Mouse (Mus musculus) heart, embryonic 10.5 days (tissue): ENCODE measurements around the gene Rhbg. TPM values are rescaled to one million over a fixed set of nuclear protein-coding genes. Genes with fewer than 3 reads are reported as not detected.

Source experiments
- DNase-seq: peaks from one replicate; pipeline ENCODE4 v3.0.0-alpha.2; 2017; ENCODE audit warnings: low spot score
- H3K27ac ChIP-seq: fragments of 300-500 bp; sonication (generic); 2 replicates; pipeline ENCODE4 v1.5.1; 2016; ENCODE audit warnings: mild to moderate bottlenecking
- H3K27me3 ChIP-seq: fragments of 300-500 bp; sonication (generic); 2 replicates; pipeline ENCODE4 v1.6.1; 2016; ENCODE audit warnings: mild to moderate bottlenecking; ENCODE audit not compliant: poor library complexity, insufficient read depth, severe bottlenecking
- H3K36me3 ChIP-seq: fragments of 300-500 bp; sonication (generic); 2 replicates; pipeline ENCODE4 v1.6.1; 2016; ENCODE audit warnings: mild to moderate bottlenecking, moderate library complexity
- H3K4me1 ChIP-seq: fragments of 300-500 bp; sonication (generic); 2 replicates; pipeline ENCODE4 v1.6.1; 2016; ENCODE audit warnings: mild to moderate bottlenecking
- H3K4me3 ChIP-seq: fragments of 300-500 bp; sonication (generic); 2 replicates; pipeline ENCODE4 v1.5.1; 2016; ENCODE audit warnings: mild to moderate bottlenecking, moderate library complexity
- H3K9me3 ChIP-seq: fragments of 300-500 bp; sonication (generic); 2 replicates; pipeline ENCODE4 v1.6.1; 2016; ENCODE audit warnings: mild to moderate bottlenecking, moderate library complexity
- WGBS: fragments of 180-500 bp; shearing (Covaris S2); methylation state at CpG from one replicate; pipeline ENCODE4 v1.1.7; 2016; 5-methylcytosine and 5-hydroxymethylcytosine counted together
- microRNA-seq: library from miRNA; unstranded; fragments of <30 nt; microRNA quantifications from one replicate; pipeline ENCODE4, GENCODE M21; 2017
- polyA plus RNA-seq: library from polyadenylated mRNA; unstranded; fragments of >200 nt; fragmentation: Nextera tagmentation; extraction: Ambion mirVana; gene quantifications from 2 replicates; pipeline ENCODE4 v1.2.1, GENCODE M21; 2016

Gene Rhbg
- polyA plus RNA-seq, 1 experiment from 2014 or later, result 8.2 TPM

- no peak for DNase-seq
- no peaks in the 10 kb centered on the region for H3K36me3 ChIP-seq
- H3K4me1 ChIP-seq, result peaks cover 9% of the 10 kb centered on the region
- peaks cover 100% of the 10 kb centered on the region for H3K27me3 ChIP-seq
- no peak overlapping the region for H3K27ac ChIP-seq
- 48% methylated on average over 2 of the region's 2 CpGs for WGBS
- H3K4me3 ChIP-seq, result no peak overlapping the region
- H3K9me3 ChIP-seq, result no peaks in the 10 kb centered on the region
Measured at GRCm38 (mm10) chr3:88199541-88200110, 54.9 kb downstream of the Rhbg start.

- Histone ChIP-seq H3K4me3 (no peak overlapping the region), H3K27ac (no peak overlapping the region), H3K9me3 (no peaks in the 10 kb centered on the region), H3K4me1 (peaks cover 9% of the 10 kb centered on the region), H3K36me3 (no peaks in the 10 kb centered on the region), H3K27me3 (peaks cover 100% of the 10 kb centered on the region)
- 3% methylated on average over 9 of the region's 9 CpGs for WGBS
- DNase-seq, result no peak
Measured at GRCm38 (mm10) chr3:88198505-88199020, 55.9 kb downstream of the Rhbg start.

- DNase-seq, result no peak
- Histone ChIP-seq H3K9me3 (no peaks in the 10 kb centered on the region), H3K27ac (no peak overlapping the region), H3K27me3 (peaks cover 100% of the 10 kb centered on the region), H3K4me1 (peaks cover 9% of the 10 kb centered on the region), H3K36me3 (no peaks in the 10 kb centered on the region), H3K4me3 (no peak overlapping the region)
- 6% methylated on average over 10 of the region's 10 CpGs for WGBS
Measured at GRCm38 (mm10) chr3:88197741-88198504, 56.6 kb downstream of the Rhbg start.

Small RNAs within 50 kb of the gene (microRNA-seq; reads per million reads assigned to microRNA genes)
- gene Gm25641, result not detected
- gene Mir3093, result not detected
- not detected for gene Mir9-1

Other genes with a start within 250 kb of the Rhbg start
- gene Hapln2, start 227.1 kb downstream of the Rhbg start, polyA plus RNA-seq, result 0.07 and 0.08 TPM in 2 replicates
- 28.5 and 47.0 TPM in 2 replicates for gene Gpatch4, start 211.6 kb downstream of the Rhbg start, polyA plus RNA-seq
- 143 and 148 TPM in 2 replicates for gene Naxe, start 196.2 kb downstream of the Rhbg start, polyA plus RNA-seq
- gene Ttc24, start 176.4 kb downstream of the Rhbg start, polyA plus RNA-seq, result 0.14 TPM in 1 of 2 replicates, not detected in the other
- 22.0 and 27.4 TPM in 2 replicates for gene Iqgap3, start 172.7 kb downstream of the Rhbg start, polyA plus RNA-seq
- gene Mef2d, start 112.3 kb downstream of the Rhbg start, polyA plus RNA-seq, result 35.8 and 47.3 TPM in 2 replicates
- gene Gm38392, start 32.5 kb upstream of the Rhbg start, polyA plus RNA-seq, result 0.29 and 0.43 TPM in 2 replicates
- gene Tsacc, start 42.3 kb upstream of the Rhbg start, polyA plus RNA-seq, result 14.0 and 17.0 TPM in 2 replicates
- gene Cct3, start 42.4 kb upstream of the Rhbg start, polyA plus RNA-seq, result 626 and 718 TPM in 2 replicates
- 164 and 179 TPM in 2 replicates for gene Glmp, start 70.3 kb upstream of the Rhbg start, polyA plus RNA-seq
- gene Tmem79, start 81.4 kb upstream of the Rhbg start, polyA plus RNA-seq, result 2.5 and 2.6 TPM in 2 replicates
- gene Smg5, start 81.6 kb upstream of the Rhbg start, polyA plus RNA-seq, result 64.5 and 76.0 TPM in 2 replicates
- 1.7 and 2.2 TPM in 2 replicates for gene Paqr6, start 109.9 kb upstream of the Rhbg start, polyA plus RNA-seq
- gene Bglap3, start 118.0 kb upstream of the Rhbg start, polyA plus RNA-seq, result 0.44 TPM in 1 of 2 replicates, not detected in the other
- not detected in 2 replicates for gene Bglap2, start 124.0 kb upstream of the Rhbg start, polyA plus RNA-seq
- not detected in 2 replicates for gene Bglap, start 129.8 kb upstream of the Rhbg start, polyA plus RNA-seq
- 131 and 149 TPM in 2 replicates for gene Pmf1, start 155.6 kb upstream of the Rhbg start, polyA plus RNA-seq
- gene Slc25a44, start 170.4 kb upstream of the Rhbg start, polyA plus RNA-seq, result 16.8 and 17.5 TPM in 2 replicates
- 1.7 and 4.3 TPM in 2 replicates for gene Sema4a, start 206.5 kb upstream of the Rhbg start, polyA plus RNA-seq